Mouse (Mus musculus): ENCODE results near the gene Arhgef2.

Gene Arhgef2

DNA sequence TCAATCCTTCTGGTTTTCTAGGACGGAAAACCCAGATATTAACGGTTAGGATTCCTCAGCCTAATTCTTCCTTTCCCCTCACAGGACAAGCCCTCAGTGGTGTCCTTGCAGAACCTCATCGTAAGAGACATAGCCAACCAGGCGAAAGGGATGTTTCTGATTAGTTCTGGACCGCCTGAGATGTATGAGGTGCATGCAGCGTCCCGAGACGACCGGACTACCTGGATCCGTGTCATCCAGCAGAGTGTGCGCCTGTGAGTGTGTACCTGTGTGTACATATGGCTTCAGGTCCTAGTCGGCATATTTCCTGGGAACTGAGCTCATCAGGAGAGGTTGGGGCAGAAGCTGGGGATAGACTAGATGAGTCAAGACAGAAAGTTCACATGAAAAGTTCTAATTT is 33.5 kb downstream of the Arhgef2 start:
- DNase-seq (ENCODE audit: low spot score in 2 of 2), result no peak

DNA sequence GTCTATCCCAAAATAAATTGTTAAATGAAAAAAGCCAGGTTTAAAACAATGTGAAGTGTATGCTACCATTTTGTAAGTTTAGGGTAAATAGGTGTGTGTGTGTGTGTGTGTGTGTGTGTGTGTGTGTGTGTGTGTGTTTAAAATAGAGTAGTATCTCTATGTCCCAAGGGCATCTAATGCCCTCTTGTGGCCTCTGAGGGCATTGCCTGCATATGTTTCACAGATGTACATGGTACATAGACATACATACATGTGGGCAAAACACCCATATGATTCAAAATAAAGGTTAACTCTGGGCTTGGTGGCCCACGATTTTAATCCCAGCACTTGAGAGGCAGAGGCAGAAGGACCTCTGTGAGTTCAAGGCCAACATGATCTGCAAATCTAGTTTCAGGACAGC is 34.9 kb downstream of the Arhgef2 start:
- DNase-seq (ENCODE audit: low spot score in 2 of 2), result no peak

DNA sequence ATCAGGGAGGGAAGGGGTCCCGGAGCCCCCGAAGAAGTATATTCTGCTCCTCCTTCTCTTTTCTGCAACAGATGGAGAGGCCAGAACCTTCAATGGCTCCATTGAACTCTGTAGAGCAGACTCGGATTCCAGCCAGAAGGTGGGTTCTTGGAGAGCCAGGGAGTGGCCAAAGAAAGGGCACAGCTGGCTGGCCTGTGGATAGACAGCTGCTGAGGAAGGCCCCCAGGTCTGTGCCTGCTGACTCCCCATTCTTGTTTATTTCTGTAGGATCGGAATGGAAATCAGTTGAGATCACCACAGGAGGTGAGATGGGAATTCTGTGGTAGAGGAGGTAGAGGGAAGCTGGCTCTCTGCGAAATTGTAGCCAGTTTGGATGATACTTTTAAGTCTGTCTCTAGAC is 37.3 kb downstream of the Arhgef2 start:
- DNase-seq (ENCODE audit: low spot score in 2 of 2), result no peak

DNA sequence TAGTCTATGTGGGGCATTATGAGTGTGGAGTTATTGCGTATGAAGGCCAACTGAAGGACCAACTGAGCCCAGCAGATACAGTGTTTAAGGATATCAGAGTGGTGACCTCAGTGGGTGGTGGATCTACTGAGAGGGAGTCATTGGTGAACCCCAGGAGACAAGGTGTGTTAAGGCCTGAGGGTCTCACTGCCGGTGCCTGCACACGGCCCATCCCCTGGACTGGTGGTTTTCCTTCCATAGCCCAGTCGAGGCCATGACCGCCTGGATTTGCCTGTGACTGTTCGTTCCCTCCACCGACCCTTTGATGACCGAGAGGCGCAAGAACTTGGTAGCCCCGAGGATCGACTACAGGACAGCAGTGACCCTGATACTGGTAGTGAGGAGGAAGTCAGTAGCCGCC is 40.2 kb downstream of the Arhgef2 start:
- no peak for DNase-seq (ENCODE audit: low spot score in 2 of 2)

DNA sequence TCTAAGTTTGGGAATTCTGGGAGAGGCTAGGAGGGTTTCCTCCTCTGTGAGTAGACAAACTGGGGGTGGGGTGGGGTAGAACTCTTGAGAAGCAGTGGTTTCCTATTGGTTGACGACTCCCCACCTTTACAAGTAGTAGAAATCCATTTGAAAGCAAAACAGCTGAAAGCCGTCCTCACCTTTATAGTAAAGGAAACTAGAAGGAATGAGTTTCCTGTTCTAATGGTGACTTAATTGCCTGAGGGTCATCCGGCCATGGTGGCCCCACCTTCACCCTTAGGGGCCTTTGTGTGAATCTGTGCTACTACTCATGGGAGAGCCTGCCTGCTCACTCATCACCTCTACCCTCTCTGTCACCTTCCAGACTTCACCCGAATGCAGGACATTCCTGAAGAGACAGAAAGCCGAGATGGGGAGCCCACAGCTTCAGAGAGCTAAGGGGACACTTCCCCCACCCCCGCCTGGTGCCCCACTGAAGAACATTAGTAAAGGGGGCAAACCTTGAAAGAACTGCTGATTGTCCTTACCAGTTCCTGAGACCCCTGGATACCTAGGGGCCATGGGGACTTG is 40.7 kb downstream of the Arhgef2 start:
- DNase-seq (ENCODE audit: low spot score in 2 of 2), result no peak

DNA sequence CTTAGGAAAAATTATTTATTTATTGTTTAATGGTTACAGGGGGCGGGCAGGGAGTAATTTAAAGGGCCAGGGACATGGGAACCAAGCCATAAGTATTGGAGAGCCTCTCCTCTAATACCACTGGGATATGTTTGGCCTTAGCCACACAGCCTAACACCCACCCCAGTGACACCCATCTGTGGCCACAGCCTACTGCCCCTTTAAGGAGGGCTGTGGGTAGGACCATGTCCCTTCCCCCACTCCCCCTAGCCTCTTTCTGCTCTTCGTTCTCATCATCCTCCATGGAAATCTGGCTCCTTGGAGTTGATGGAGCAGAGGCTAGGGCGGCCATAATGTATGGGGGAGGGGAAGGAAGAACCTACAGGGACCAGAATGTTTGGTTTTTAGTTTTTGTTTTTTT is 41.3 kb downstream of the Arhgef2 start:
- no peak for DNase-seq (ENCODE audit: low spot score in 2 of 2)

DNA sequence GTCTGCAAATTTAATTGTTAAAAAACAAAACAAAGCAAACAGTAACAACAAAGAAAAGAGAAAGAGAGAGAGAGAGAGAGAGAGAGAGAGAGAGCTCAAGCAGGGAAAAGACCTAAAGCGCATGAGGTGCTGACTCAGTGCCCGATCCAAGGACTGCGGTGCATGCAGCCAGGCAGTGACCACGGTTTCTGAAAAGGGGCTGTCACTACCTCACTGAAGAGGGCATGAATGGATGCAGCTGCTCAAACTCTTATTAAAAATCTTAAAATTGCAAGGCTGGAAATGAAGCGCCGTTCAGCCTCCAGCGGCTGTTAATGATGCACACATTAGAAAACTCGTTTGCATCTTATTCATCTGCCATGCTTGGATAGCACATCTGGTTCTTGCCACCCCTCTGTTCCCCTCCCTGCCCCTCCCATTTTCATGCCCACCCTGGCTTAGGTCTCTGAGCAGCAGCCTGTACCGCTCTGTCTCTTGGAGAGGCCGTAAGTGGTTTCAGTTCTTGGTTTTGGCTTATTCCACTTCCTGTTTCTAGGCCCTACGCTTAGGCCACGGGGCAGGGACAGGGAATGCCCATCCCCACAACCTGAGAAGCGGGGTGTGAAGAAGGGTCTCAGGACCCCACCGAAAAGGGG is 42.1 kb downstream of the Arhgef2 start:
- DNase-seq (ENCODE audit: low spot score in 2 of 2), result no peak

DNA sequence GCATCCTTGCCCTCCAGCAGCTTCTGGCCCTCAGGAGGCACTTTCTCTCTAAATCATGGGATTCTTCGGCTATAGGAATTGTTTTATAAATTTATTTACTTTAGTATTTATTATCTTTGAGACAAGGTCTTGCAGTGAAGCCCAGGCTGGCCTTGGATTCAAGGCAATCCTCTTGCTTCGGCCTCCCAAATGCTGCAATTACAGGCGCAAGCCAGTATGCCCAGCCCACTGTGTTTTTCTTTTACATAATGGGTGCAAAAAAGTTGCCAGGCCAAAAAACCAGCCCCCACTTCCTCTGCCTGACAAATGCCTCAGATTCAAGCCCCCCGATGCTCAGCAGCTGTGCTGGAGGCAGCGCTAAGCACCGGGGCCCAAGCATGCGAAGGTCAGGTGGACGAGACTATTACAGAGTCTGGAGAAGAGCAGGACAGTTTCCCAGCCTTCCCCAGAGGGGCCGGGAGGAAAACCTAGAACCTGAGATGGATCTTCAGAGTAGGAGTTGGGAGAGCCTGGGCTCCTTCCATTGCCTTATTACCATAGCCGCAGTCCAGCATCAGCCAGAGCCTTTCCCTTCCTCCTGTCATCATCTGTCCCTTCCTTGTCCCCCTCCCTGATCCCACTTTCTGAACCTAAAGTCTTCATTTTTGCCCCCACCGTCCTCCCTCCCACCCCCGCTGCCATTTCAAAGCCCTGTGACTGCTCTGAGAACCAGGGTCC is 42.8 kb downstream of the Arhgef2 start:
- DNase-seq (ENCODE audit: low spot score in 2 of 2), result no peak

DNA sequence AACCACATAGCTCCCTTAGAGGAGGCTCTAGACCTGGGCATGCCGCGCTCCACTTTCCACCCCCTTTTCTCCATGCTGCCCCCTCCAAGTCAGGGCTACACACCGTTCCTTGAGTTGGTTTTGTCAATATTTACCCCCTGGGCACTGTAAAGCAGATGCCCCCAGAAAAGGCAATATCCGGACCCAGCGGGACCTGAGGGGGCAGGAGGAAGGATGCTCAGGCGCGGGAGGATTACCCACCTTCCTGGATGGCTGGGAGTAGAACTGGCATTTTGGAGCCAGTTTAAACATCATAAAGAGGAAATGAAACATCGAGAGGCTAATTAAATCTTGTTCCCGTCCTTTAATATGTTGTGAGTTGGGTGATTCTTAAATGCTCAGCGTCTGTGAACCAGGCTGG is 43.4 kb downstream of the Arhgef2 start:
- no peak for DNase-seq (ENCODE audit: low spot score in 2 of 2)

DNA sequence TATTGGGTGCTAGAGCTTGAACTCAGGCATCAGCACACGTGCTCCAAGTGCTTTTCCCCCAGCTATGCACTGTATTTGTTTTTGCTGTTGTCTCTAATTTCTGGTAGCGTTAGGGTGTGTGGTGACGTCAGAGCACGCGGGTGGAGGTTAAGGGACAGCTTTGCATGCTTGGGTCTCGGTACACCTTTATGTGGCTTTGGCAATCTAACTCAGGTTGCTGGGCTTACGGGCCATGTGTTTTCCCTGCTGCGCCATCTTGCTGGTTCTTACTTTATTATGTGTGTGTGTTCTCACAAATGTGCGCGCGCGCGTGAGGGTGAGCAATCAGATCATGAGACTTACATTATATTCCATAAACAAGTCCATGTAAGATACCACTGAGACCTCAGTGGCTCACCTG is 44.2 kb downstream of the Arhgef2 start:
- DNase-seq (ENCODE audit: low spot score in 2 of 2), result no peak

DNA sequence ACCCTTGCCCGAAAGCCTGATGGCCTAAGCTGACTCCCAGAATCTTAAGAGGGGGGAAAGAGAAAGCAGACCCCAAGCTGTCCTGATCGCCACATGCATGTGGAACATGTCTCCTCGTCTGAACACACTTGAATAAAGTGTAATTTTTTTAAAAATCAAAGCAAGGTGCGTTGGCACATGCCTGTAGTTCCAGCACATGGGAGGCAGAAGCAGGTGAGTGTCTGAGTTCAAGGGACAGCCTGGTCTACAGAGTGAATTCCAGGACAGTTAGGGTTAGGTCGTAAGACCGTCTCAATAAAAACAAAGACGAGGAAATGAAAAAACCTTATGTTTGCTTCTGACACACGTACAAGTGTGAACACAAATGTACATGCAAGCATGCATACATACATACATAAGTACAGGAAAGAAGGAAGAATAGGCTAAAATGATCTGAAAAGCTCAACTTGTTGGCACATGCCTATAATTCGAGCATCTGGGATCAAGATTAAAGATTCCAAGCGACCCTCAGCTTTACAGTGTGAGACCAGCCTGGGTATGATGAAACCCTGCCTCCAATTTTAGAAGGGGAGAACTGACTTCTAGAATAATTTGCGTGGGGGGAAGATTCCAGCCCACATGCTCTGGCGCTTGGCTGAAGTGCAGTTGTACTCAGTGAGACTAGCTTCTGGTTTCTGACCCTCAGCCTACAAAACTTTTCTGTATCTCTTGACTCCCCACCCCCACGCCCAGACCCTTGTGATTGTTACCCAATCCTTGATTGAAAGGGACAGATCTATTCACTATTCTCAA is 45.1 kb downstream of the Arhgef2 start:
- DNase-seq (ENCODE audit: low spot score in 2 of 2), result no peak

DNA sequence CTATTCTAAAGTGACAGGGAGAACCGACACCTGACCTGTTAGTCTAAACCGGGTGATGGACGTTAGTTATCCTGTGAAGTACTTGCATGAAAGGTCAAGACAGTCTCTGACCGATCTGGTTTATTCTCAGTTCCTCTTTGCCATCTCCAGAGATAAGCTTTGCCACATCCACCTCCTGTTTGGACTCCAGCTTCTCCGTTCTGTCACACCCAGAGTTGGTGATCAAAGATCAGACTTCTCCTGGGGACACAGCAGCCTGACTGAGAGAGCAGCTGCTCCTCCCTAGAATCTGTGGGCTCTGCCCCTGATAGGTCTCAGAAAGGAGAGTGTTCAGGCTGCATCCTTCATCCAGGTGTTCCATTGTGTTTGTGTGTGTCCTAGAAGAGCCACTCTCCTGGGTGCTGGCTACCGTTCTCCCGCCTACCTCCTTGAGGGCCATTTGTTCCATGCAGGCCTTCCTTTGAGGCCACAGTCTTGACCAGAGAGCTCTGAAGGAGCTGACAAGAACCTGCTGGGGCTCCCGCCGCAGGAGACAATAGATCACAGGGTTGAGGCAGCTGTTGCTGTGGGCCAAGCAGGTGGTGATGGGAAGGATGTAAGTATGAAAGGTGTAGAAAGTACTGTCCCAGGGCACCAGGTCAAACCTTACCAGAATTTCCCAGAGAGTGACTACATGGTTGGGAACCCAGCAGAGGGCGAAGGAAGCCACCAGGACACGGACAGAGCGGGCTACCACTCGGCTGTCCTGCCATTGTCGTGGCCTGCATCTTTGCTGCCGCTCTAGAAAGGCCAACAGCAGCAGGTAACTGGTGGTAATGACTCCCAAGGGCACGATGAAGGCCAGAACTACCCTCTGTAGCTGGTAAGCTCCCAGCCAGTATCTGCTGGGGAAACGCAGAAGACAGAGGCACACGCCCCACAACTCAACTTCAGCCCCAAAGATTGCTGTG is 46.2 kb downstream of the Arhgef2 start:
- no peak for DNase-seq (ENCODE audit: low spot score in 2 of 2)

DNA sequence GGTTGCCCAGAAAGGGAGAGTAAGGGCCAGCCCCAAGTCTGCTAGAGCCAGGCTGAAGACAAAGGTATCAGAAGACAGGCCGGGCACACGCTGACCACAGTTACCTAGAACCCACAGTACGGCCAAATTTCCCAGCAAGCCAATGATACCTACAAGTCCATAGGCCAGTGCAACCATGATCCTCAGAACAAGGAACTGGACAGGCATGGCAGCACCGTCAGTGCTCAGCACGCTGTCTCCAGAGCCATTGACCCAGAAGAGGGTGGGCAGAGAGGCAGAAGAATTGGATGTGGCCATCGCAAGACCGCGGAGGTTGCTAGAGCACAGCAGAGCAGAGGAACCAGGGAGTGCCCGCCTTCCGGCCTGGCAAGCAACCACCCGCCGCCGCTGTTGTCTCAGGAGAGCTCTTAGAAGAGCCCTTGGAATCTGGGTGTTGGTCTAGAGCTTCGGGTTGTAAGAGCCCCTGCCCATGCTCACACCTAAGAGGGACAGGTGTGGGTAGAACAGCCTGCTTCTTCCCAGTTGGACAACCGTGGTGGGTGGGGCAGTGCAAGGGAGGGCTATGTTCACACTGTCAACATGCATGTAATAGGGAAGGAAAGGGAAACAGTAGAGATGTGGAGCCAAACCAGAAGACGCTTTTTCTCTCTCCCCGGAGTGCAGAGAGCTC is 47.2 kb downstream of the Arhgef2 start, which contains the start of gene Rxfp4:
Gene Rxfp4 (minus strand): TSS at position 297 of the 670 bp plus-strand sequence.
- DNase-seq (ENCODE audit: low spot score in 2 of 2), result no peak

DNA sequence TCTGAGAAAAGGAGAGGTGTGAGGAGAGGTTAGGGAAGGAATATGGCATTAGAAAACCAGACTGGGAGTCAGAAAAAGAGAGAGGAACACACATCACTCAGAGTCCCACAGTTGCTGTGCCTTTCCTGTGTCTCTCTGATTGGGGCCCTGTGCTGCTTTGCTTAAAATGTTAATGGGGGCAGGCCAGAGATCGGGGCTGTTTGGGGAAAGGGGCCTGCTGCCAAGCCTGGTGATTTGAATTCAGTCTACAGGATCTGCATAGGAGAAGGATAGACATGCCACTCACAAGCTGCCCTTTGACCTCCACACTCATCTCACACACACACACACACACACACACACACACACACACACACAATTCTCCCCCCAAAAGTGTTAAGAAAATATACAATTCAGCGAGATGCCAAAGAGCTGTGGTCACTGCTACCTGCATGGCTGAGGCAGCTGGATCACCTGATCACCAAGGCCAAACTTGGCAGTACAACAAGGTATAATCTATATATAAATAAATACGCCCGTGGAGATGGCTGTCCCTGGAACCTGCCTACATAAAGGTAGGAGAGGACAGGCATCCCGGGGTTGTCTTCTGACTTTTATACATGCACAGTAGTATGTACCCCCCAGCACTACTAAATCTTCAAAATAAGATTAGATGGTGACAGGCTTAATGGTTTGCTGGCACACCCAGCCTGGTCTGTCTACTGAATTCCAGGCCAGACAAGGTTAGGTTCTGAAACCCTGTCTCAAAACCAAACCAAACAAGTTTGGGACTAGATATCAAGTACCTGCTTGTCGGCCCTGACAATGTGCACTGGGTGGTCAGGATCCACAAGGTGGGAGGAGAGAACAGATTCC is 48.0 kb downstream of the Arhgef2 start:
- no peak for DNase-seq (ENCODE audit: low spot score in 2 of 2)

DNA sequence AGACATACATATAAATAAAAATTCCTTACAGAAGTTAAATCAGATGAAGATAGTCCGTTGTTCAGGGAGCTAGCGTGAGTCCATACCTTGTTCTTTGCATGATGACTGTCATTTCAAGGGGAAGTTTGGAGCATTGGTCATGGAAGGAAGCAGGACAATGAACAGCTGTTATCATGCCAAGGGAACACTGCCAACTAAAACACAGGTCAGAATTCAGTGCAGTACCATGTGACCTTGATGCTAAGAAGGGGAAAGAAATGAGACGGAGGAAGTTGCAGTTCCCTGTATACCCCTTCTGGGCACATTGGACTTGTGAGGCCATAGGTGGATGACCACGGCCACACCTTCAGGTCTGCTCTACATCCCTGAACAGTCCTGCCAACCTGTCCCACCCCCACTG is 48.9 kb downstream of the Arhgef2 start:
- no peak for DNase-seq (ENCODE audit: low spot score in 2 of 2)

DNA sequence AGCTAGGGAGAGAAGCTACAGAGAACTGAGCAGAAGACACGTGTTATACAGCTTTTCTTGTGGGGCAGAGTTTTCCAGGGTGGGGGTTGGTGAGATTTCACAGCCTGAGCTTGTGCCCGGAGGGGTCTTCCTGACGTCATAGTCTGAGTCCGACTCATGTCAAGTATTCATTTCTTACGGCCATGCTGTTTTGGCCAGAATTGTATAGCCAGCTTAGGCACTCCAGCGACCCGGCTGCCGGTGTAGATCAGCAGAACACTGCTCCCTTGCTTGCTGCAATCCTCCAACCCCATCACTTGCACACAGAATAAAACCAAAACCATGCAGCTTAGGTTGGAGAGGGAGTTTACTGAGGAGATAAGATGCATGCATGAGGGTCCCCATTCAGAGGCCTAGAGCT is 49.9 kb downstream of the Arhgef2 start:
- DNase-seq (ENCODE audit: low spot score in 2 of 2), result no peak

DNA sequence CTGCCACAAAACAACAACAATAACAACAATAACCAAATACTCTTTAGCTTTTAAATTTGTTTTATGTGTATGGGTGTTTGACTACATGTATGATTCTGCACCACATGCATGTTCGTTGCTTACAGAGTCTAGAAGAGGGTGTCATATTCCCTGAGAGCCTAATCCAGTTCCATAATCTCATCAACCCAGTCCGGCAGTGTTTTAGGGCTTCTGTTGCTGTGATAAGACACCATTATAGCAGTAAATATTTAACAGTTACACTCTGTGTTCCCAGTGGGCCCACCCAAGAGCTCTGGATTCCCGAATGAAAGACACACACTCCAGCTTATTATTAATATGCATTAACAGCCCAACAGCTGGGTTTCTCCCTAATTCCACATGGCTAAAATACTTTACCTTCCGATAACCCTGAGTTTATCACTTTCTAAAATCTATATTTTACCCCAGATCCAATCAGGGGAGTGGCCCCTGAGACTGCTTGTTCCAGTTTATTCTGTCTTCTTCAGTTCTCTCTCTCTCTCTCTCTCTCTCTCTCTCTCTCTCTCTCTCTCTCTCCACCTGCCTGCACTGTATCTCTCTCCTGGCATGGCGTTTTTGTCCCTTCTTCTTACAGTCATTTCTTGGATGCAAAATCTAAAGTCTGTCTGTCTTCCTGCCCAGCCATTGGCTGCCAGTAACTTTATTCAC is 52.8 kb downstream of the Arhgef2 start:
- DNase-seq (ENCODE audit: low spot score in 2 of 2), result no peak

DNA sequence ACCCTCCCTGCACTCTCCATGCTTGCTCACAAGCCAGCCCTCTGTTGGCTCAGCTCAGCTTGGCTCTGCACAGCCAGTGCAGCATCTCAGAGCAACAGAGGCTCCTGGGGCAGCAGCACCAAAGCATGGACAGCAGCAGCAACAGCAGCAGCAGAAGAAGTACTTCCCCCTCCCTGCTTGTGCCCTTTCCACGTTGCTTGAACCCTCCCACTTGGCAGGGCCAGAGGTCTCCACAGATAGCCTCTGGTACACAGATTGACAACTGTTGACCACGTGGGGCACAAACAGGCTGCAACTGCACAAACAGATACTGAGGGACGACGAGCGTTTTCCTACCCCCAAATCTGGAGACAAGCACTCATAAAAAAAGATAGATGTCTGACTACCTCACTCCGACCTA is 54.0 kb downstream of the Arhgef2 start:
- no peak for DNase-seq (ENCODE audit: low spot score in 2 of 2)

DNA sequence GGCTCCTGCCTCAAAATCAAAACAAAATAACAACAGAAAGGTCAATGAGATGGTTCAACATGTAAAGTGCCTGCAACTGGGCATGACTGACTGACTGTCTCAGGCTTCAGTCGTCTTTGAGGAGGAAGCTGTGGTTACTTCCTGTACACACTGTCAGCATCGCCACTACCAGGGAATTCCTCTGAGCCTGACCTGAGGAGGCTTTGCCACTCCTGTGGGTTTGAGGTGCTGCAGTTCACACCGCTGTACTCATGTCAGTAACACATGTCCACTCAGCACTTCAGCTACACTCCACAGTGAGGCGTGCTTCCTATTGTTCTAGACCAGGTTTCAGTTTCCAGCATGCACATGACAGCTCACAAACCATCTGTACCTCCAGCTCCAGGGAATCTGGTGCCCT is 58.3 kb downstream of the Arhgef2 start:
- no peak for DNase-seq (ENCODE audit: low spot score in 2 of 2)
